Mouse (Mus musculus): Measurements from ENCODE around the gene Tox4. TPM values are rescaled to one million over a fixed set of nuclear protein-coding genes. Genes with fewer than 3 reads are reported as not detected.

Tox4 gene
- total and polyA plus RNA-seq, 2 experiments from 2014 or later: 45.6 to 62.1 TPM

- Histone ChIP-seq H3K4me3 (ENCODE audit: low read length) (no peak overlapping the region), H3K27me3 (ENCODE audit: insufficient read depth, low read length) (no peaks in the 10 kb centered on the region), H3K4me2 (ENCODE audit: low read depth, low read length) (no peak overlapping the region), H3K27ac (no peak overlapping the region), H3K36me3 (ENCODE audit: insufficient read depth, low read length) (no peaks in the 10 kb centered on the region), H3K4me1 (ENCODE audit: insufficient read depth, low read length) (peaks cover 12% of the 10 kb centered on the region; the same call in 1 of the 2 replicates), H3K9me3 (ENCODE audit: low read length) (no peaks in the 10 kb centered on the region), H3K9ac (replicated peaks; ENCODE audit: low read length) (no peak overlapping the region)
- ATAC-seq: no peak
- no peak for TF ChIP-seq CTCF (IDR thresholded peaks at IDR 0.05; ENCODE audit: low read depth)
- 84% methylated on average over 4 of the region's 4 CpGs for WGBS
- DNase-seq (ENCODE audit: low spot score): no peak
Measured at GRCm38 (mm10) chr14:52246129-52246528, 32.8 kb upstream of the Tox4 start.

GRCm38 (mm10) chr14:52256311-52257175 is 22.4 kb upstream of the Tox4 start:
- whole genome bisulfite sequencing: 5% methylated on average over 18 of the region's 18 CpGs
- DNase-seq (ENCODE audit: low spot score) (peak; percentile 50), ATAC-seq (no peak)
- no peaks in the 10 kb centered on the region for H3K9me3 ChIP-seq (ENCODE audit: low read length)
- no peak for TF ChIP-seq CTCF (IDR thresholded peaks at IDR 0.05; ENCODE audit: low read depth)
- H3K36me3 ChIP-seq (ENCODE audit: insufficient read depth, low read length): no peaks in the 10 kb centered on the region
- H3K27me3 ChIP-seq (ENCODE audit: insufficient read depth, low read length): no peaks in the 10 kb centered on the region
- H3K4me2 ChIP-seq (ENCODE audit: low read depth, low read length): peak overlapping the region; percentile 86
- peak overlapping the region; percentile 88 for H3K9ac ChIP-seq (replicated peaks; ENCODE audit: low read length)
- peak overlapping the region; percentile 94 for H3K27ac ChIP-seq
- H3K4me3 ChIP-seq (ENCODE audit: low read length): peak overlapping the region; percentile 93
- 0 out of 2 replicates have a peak, but pooled peaks cover 7% of the 10 kb centered on the region for H3K4me1 ChIP-seq (ENCODE audit: insufficient read depth, low read length)

- H3K36me3 ChIP-seq (ENCODE audit: insufficient read depth, low read length): peaks cover 6% of the 10 kb centered on the region; the same call in 1 of the 2 replicates
- H3K9me3 ChIP-seq (ENCODE audit: low read length): no peaks in the 10 kb centered on the region
- WGBS: under 1% methylated on average over 54 of the region's 54 CpGs
- peak; percentile 98 for DNase-seq (ENCODE audit: low spot score)
- peak within 1 kb of the TSS; percentile 88 for H3K9ac ChIP-seq (replicated peaks; ENCODE audit: low read length)
- H3K27ac ChIP-seq: peak within 1 kb of the TSS; percentile 94
- peak; percentile 84 for TF ChIP-seq CTCF (IDR thresholded peaks at IDR 0.05; ENCODE audit: low read depth)
- ATAC-seq: peak; percentile 100
- no peaks in the 10 kb centered on the region for H3K27me3 ChIP-seq (ENCODE audit: insufficient read depth, low read length)
- peak within 1 kb of the TSS; percentile 86 for H3K4me2 ChIP-seq (ENCODE audit: low read depth, low read length)
- H3K4me1 ChIP-seq (ENCODE audit: insufficient read depth, low read length): 0 out of 2 replicates have a peak, but pooled peaks cover 7% of the 10 kb centered on the region
- peak within 1 kb of the TSS; percentile 93 for H3K4me3 ChIP-seq (ENCODE audit: low read length)
Measured at GRCm38 (mm10) chr14:52257484-52258213, 21.3 kb upstream of the Tox4 start, which contains the start of gene Chd8. Gene Chd8 (minus strand): TSS chr14:52257780.

- Histone ChIP-seq H3K27me3 (ENCODE audit: insufficient read depth, low read length) (no peaks in the 10 kb centered on the region), H3K27ac (no peak overlapping the region), H3K4me1 (ENCODE audit: insufficient read depth, low read length) (no peaks in the 10 kb centered on the region), H3K4me2 (ENCODE audit: low read depth, low read length) (no peak overlapping the region), H3K36me3 (ENCODE audit: insufficient read depth, low read length) (peaks cover 23% of the 10 kb centered on the region), H3K4me3 (ENCODE audit: low read length) (no peak overlapping the region), H3K9me3 (ENCODE audit: low read length) (no peaks in the 10 kb centered on the region), H3K9ac (replicated peaks; ENCODE audit: low read length) (no peak overlapping the region)
- DNase-seq (ENCODE audit: low spot score) (no peak), ATAC-seq (no peak)
- TF ChIP-seq CTCF (IDR thresholded peaks at IDR 0.05; ENCODE audit: low read depth): no peak
- 58% methylated on average over 3 of the region's 3 CpGs for WGBS
Measured at GRCm38 (mm10) chr14:52272781-52273180, 6.2 kb upstream of the Tox4 start.

- Histone ChIP-seq H3K27ac (no peak overlapping the region), H3K9me3 (ENCODE audit: low read length) (no peaks in the 10 kb centered on the region), H3K36me3 (ENCODE audit: insufficient read depth, low read length) (peaks cover 23% of the 10 kb centered on the region; the same call in 1 of the 2 replicates), H3K4me1 (ENCODE audit: insufficient read depth, low read length) (peaks cover 4% of the 10 kb centered on the region; the same call in 1 of the 2 replicates), H3K27me3 (ENCODE audit: insufficient read depth, low read length) (no peaks in the 10 kb centered on the region), H3K4me3 (ENCODE audit: low read length) (no peak overlapping the region), H3K9ac (replicated peaks; ENCODE audit: low read length) (no peak overlapping the region), H3K4me2 (ENCODE audit: low read depth, low read length) (no peak overlapping the region)
- ATAC-seq (no peak), DNase-seq (ENCODE audit: low spot score) (no peak)
- no peak for TF ChIP-seq CTCF (IDR thresholded peaks at IDR 0.05; ENCODE audit: low read depth)
- 92% methylated on average over 4 of the region's 4 CpGs for WGBS
Measured at GRCm38 (mm10) chr14:52277210-52277609, 1.7 kb upstream of the Tox4 start.

- H3K27me3 ChIP-seq (ENCODE audit: insufficient read depth, low read length): no peaks in the 10 kb centered on the region
- peak; percentile 46 for ATAC-seq
- peaks cover 4% of the 10 kb centered on the region; the same call in 1 of the 2 replicates for H3K4me1 ChIP-seq (ENCODE audit: insufficient read depth, low read length)
- peak overlapping the region; percentile 90 for H3K4me3 ChIP-seq (ENCODE audit: low read length)
- H3K9me3 ChIP-seq (ENCODE audit: low read length): no peaks in the 10 kb centered on the region
- peak overlapping the region; percentile 83 for H3K9ac ChIP-seq (replicated peaks; ENCODE audit: low read length)
- peak overlapping the region; percentile 68 for H3K4me2 ChIP-seq (ENCODE audit: low read depth, low read length)
- H3K36me3 ChIP-seq (ENCODE audit: insufficient read depth, low read length): 0 out of 2 replicates have a peak, but pooled peaks cover 4% of the 10 kb centered on the region
- no peak for DNase-seq (ENCODE audit: low spot score)
- WGBS: 1% methylated on average over 21 of the region's 21 CpGs
- TF ChIP-seq CTCF (IDR thresholded peaks at IDR 0.05; ENCODE audit: low read depth): no peak
- H3K27ac ChIP-seq: peak overlapping the region; percentile 93
Measured at GRCm38 (mm10) chr14:52279747-52280120, 788 bp downstream of the Tox4 start.

All from hindbrain, postnatal 0 days (tissue).